Mouse (Mus musculus): ENCODE data around the gene Ptch2.

DNA sequence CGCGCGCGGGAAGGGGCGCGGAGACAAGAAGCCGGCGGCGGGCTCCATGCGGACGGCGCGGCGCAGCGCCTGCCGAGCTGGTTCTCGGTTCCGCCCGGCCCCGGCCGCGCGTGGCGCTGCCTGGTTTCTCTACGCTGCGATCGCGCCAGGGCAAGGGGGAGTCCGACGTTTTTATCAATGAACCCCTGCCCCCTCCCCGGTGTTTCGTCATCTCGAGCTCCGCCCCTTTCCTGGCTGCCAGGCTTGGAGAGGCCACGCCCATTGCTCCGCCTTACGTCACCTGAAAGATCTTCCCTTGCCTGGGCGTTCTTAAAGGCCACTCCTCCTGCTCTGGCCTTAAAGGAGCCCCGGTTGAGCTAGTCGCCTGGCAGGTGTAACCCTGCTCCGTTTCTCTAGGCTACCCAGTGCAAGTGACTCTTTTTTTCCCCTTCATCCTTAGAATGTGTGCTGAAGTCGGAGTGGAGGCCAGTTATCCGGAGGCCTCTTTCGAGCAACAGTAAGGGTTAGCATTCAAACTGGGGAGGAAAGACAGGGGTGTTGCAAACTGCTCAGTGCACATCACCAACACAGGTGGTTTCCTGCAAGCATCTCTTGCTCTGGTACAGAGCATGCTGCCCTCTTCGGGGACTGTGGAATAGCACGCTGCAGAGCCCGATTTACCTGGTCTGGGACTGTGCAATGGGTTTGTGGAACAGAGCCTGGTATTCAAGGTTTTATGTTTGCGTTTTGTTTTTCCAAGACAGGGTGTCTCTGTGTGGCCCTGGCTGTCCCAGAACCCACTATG, 38.1 kb downstream of the Ptch2 start, which contains the start of gene Plk3:
- TF ChIP-seq CTCF (IDR thresholded peaks at IDR 0.05; ENCODE audit: low read depth), result peak; percentile 28; the same call in 1 of the 2 replicates
- TF ChIP-seq EP300 (optimal IDR thresholded peaks at IDR 0.05), result no peak

All from stomach, postnatal 0 days (tissue).